Mouse (Mus musculus) thymus, adult 2 months (tissue): ENCODE measurements at regions not wholly inside any gene's neighbourhood (a gene's known extent, or its start where the extent isn't known, plus 50 kb on each side); places are given as distances from the start of the nearest gene placed in this dataset.

Experiments used
- CTCF ChIP-seq: fragments of 200-500 bp; IDR thresholded peaks from 2 replicates; pipeline ENCODE4 v1.5.1; 2012; ENCODE audit warnings: mild to moderate bottlenecking, control low read depth, low read length, moderate library complexity, borderline replicate concordance; ENCODE audit not compliant: control insufficient read depth, poor library complexity, insufficient read depth; ENCODE audit errors: extremely low read depth
- POLR2A ChIP-seq: fragments of 200-500 bp; IDR thresholded peaks from 2 replicates; pipeline ENCODE4 v1.6.1; 2012; ENCODE audit warnings: mild to moderate bottlenecking, low read length, control low read depth, moderate library complexity; ENCODE audit not compliant: control insufficient read depth, poor library complexity, insufficient read depth; ENCODE audit errors: extremely low read depth

GRCm38 (mm10) chr1:75677695-75678094, 131.6 kb downstream of the Slc4a3 start:
- TF ChIP-seq CTCF, result no peak
- no peak for TF ChIP-seq POLR2A
